Mouse (Mus musculus) myocyte (in vitro differentiated cells): Measurements from ENCODE around the gene Selenow. TPM values are rescaled to one million over a fixed set of nuclear protein-coding genes. Genes with fewer than 3 reads are reported as not detected.

Experiments
- H3K27me3 ChIP-seq: one replicate; pipeline ENCODE4 v1.6.1; 2011; ENCODE audit not compliant: control insufficient read depth, insufficient read depth, insufficient read length
- H3K36me3 ChIP-seq: one replicate; pipeline ENCODE4 v1.6.1; 2011; ENCODE audit not compliant: control insufficient read depth, insufficient read depth
- H3K4me2 ChIP-seq: one replicate; pipeline ENCODE4 v1.6.1; 2011; ENCODE audit warnings: low read depth, control low read depth
- H3K4me3 ChIP-seq: one replicate; pipeline ENCODE4 v1.5.1; 2011; ENCODE audit warnings: mild to moderate bottlenecking, control low read depth, moderate library complexity
- H3K79me2 ChIP-seq: one replicate; pipeline ENCODE4 v1.6.1; 2011; ENCODE audit not compliant: control insufficient read depth, insufficient read depth
- H3ac ChIP-seq: one replicate; pipeline ENCODE4 v1.6.1; 2011; ENCODE audit not compliant: control insufficient read depth, insufficient read length
- CEBPB ChIP-seq: IDR thresholded peaks from 2 replicates; pipeline ENCODE4 v1.6.1; 2011; ENCODE audit warnings: mild to moderate bottlenecking, moderate library complexity; ENCODE audit not compliant: poor library complexity, insufficient read depth, severe bottlenecking
- E2F4 ChIP-seq: IDR thresholded peaks from one replicate; pipeline ENCODE4 v1.6.1; 2011; ENCODE audit warnings: mild to moderate bottlenecking, control low read depth, moderate library complexity; ENCODE audit not compliant: insufficient read depth
- MAX ChIP-seq: IDR thresholded peaks from one replicate; pipeline ENCODE4 v1.6.1; 2011; ENCODE audit warnings: low read depth, mild to moderate bottlenecking, control low read depth
- MYOD1 ChIP-seq, 3 experiments: IDR thresholded peaks; one replicate each; pipeline ENCODE4 v1.6.1; 2011; ENCODE audit warnings: control low read depth in 2 of 3, low read depth in 2 of 3, mild to moderate bottlenecking in 2 of 3, moderate library complexity in 1 of 3; ENCODE audit not compliant: insufficient read length in 2 of 3, control insufficient read depth in 1 of 3
- MYOG ChIP-seq, 3 experiments: IDR thresholded peaks; one replicate each; pipeline ENCODE4 v1.6.1; 2011; ENCODE audit warnings: control low read depth in 2 of 3, low read depth in 2 of 3, mild to moderate bottlenecking in 2 of 3; ENCODE audit not compliant: insufficient read length in 2 of 3, control insufficient read depth in 1 of 3, insufficient read depth in 1 of 3
- POLR2A ChIP-seq: IDR thresholded peaks from one replicate; pipeline ENCODE4 v1.6.1; 2011; ENCODE audit warnings: low read depth, mild to moderate bottlenecking, control low read depth, moderate library complexity; ENCODE audit not compliant: insufficient read length
- POLR2AphosphoS2 ChIP-seq: IDR thresholded peaks from one replicate; pipeline ENCODE4 v1.6.1; 2011; ENCODE audit warnings: low read depth, control low read depth; ENCODE audit not compliant: insufficient read length
- REST ChIP-seq: IDR thresholded peaks from one replicate; pipeline ENCODE4 v1.6.1; 2011; ENCODE audit warnings: mild to moderate bottlenecking, control low read depth, moderate library complexity; ENCODE audit not compliant: insufficient read depth, insufficient read length
- SRF ChIP-seq: IDR thresholded peaks from one replicate; pipeline ENCODE4 v1.6.1; 2011; ENCODE audit warnings: low read depth; ENCODE audit not compliant: control insufficient read depth, insufficient read length
- TCF12 ChIP-seq: IDR thresholded peaks from one replicate; pipeline ENCODE4 v1.6.1; 2011; ENCODE audit warnings: mild to moderate bottlenecking, control low read depth; ENCODE audit not compliant: poor library complexity, insufficient read depth, severe bottlenecking
- TCF3 ChIP-seq: IDR thresholded peaks from one replicate; pipeline ENCODE4 v1.6.1; 2011; ENCODE audit warnings: low read depth, control low read depth; ENCODE audit not compliant: insufficient read length
- USF1 ChIP-seq: IDR thresholded peaks from one replicate; pipeline ENCODE4 v1.6.1; 2011; ENCODE audit warnings: low read depth, mild to moderate bottlenecking, control low read depth, moderate library complexity
- polyA plus RNA-seq: library from polyadenylated mRNA; unstranded; fragments of >200 nt; fragmentation: generic; extraction: Trizol; gene quantifications from one replicate; pipeline ENCODE4 v1.2.1, GENCODE M21; 2012; ENCODE audit warnings: missing spikeins

Gene Selenow
- polyA plus RNA-seq, 1 experiment = 507 TPM

DNA sequence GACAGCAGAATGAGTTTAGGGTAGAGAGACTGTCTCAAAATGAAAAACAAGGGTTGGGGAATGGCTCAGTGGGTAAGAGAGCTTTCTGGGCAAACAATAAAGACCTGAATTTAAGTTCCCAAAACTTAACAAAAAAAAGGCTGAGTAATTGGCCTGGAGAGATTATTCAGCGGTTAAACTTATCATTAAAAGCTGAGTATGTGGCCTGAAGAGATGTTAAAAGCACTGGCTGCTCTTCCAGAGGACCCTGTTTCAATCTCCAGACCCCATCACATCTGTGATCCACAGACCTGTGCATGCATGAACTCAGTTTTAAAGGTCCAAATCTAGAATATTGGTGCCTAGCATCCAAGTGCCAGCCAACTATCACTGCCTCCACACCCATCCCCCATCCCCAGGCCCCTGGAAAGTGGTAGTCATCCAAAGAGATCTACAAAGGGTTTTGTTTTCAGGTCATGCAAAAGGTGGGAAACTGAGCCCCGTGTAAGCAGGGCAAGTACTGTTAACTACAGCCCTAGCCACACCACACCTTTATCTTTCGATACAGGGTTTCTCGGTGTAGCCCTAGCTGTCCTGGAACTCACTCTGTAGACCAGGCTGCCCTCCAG is 25.6 kb upstream of the Selenow start:
- Histone ChIP-seq H3ac (no peak overlapping the region), H3K27me3 (no peaks in the 10 kb centered on the region), H3K36me3 (peaks cover 21% of the 10 kb centered on the region), H3K4me3 (peak overlapping the region; percentile 10), H3K79me2 (peaks cover 25% of the 10 kb centered on the region), H3K4me2 (peak overlapping the region; percentile 75)
- TF ChIP-seq POLR2AphosphoS2 = peak; percentile 21
- no peak for TF ChIP-seq MYOG (IDR thresholded peaks at IDR 0.05; ENCODE audit: control insufficient read depth in 1 of 3, insufficient read depth in 1 of 3, insufficient read length in 2 of 3, low read depth in 2 of 3)

DNA sequence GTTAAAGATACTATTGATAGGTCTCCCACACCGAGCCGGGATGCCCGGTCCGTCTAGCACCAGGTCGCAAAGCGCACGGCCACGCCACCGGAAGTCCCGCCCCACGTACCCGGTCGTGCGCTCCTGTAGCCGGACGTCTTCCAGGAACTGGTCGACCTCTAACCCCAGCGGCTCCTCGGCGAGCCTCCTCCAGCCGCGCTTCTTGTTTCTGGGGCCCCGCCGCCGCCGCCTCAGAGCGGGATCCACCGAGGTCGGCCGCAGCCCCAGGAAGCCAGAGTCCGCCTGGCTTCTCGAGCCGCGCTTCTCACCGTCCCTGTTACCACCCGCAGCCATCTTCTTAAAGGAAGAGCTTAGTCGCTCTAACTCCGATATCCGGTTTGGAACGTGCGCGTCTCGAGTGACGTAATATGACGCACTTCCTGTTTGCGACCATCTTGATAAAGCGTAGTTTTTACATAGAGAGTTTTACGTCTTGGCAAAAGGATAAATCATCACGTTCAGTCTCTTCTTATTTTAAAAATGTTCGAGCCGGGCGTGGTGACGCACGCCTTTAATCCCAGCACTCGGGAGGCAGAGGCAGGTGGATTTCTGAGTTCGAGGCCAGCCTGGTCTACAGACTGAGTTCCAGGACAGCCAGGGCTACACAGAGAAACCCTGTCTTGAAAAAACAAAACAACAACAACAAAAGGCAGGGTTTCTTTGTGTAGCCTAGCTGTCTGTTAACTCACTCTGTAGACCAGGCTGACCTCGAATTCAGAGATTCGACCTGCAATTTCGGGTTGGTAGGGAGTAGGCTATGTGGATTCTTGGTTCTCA is 23.7 kb upstream of the Selenow start, which contains the start of gene Nop53:
TSS of gene Nop53 (minus strand) at position 354 of the 816 bp plus-strand sequence.
- TF ChIP-seq MYOD1 (IDR thresholded peaks at IDR 0.05; ENCODE audit: control insufficient read depth in 1 of 3, insufficient read length in 2 of 3, low read depth in 2 of 3) = no peak
- TF ChIP-seq SRF = no peak
- TF ChIP-seq MAX = no peak
- TF ChIP-seq E2F4 = no peak
- peak; percentile 57 for TF ChIP-seq POLR2AphosphoS2
- TF ChIP-seq CEBPB = no peak
- TF ChIP-seq POLR2A = peak; percentile 78
- no peak for TF ChIP-seq TCF3
- TF ChIP-seq REST = no peak
- TF ChIP-seq MYOG (IDR thresholded peaks at IDR 0.05; ENCODE audit: control insufficient read depth in 1 of 3, insufficient read depth in 1 of 3, insufficient read length in 2 of 3, low read depth in 2 of 3) = no peak
- TF ChIP-seq TCF12 = no peak
- no peak for TF ChIP-seq USF1
- Histone ChIP-seq H3K27me3 (no peaks in the 10 kb centered on the region), H3K4me3 (peak within 1 kb of the TSS; percentile 62), H3K4me2 (peak within 1 kb of the TSS; percentile 87), H3K79me2 (peaks cover 25% of the 10 kb centered on the region), H3K36me3 (peaks cover 23% of the 10 kb centered on the region), H3ac (peak within 1 kb of the TSS; percentile 20)

GRCm38 (mm10) chr7:15945211-15945610 is 23.0 kb upstream of the Selenow start:
- H3K4me3 ChIP-seq = peak overlapping the region; percentile 62
- peaks cover 16% of the 10 kb centered on the region for H3K36me3 ChIP-seq
- peaks cover 25% of the 10 kb centered on the region for H3K79me2 ChIP-seq
- H3K27me3 ChIP-seq = no peaks in the 10 kb centered on the region
- H3K4me2 ChIP-seq = peak overlapping the region; percentile 87
- peak overlapping the region; percentile 20 for H3ac ChIP-seq
- TF ChIP-seq TCF12 (no peak), USF1 (no peak), REST (no peak), TCF3 (no peak), MYOG (IDR thresholded peaks at IDR 0.05; ENCODE audit: control insufficient read depth in 1 of 3, insufficient read depth in 1 of 3, insufficient read length in 2 of 3, low read depth in 2 of 3) (no peak), SRF (no peak), MYOD1 (IDR thresholded peaks at IDR 0.05; ENCODE audit: control insufficient read depth in 1 of 3, insufficient read length in 2 of 3, low read depth in 2 of 3) (no peak)

- Histone ChIP-seq H3K4me2 (peak overlapping the region; percentile 87), H3K4me3 (peak overlapping the region; percentile 62), H3K79me2 (peaks cover 25% of the 10 kb centered on the region), H3K36me3 (peaks cover 9% of the 10 kb centered on the region), H3ac (no peak overlapping the region), H3K27me3 (no peaks in the 10 kb centered on the region)
- no peak for TF ChIP-seq E2F4
- no peak for TF ChIP-seq SRF
- no peak for TF ChIP-seq POLR2A
- TF ChIP-seq TCF12 = no peak
- no peak for TF ChIP-seq REST
- no peak for TF ChIP-seq MYOD1 (IDR thresholded peaks at IDR 0.05; ENCODE audit: control insufficient read depth in 1 of 3, insufficient read length in 2 of 3, low read depth in 2 of 3)
- TF ChIP-seq POLR2AphosphoS2 = no peak
- no peak for TF ChIP-seq MAX
- TF ChIP-seq TCF3 = no peak
- no peak for TF ChIP-seq USF1
- TF ChIP-seq MYOG (IDR thresholded peaks at IDR 0.05; ENCODE audit: control insufficient read depth in 1 of 3, insufficient read depth in 1 of 3, insufficient read length in 2 of 3, low read depth in 2 of 3) = no peak
- TF ChIP-seq CEBPB = no peak
Observed at GRCm38 (mm10) chr7:15944311-15944710, 22.1 kb upstream of the Selenow start.
